Mouse (Mus musculus) natural killer cell, adult 2 months (primary cell): ENCODE measurements around the gene Map3k7.

Experiments
- DNase-seq, 2 experiments: peaks; one replicate each; pipeline ENCODE4 v3.0.0; 2022; ENCODE audit warnings: low spot score in 2 of 2

Map3k7 gene

GRCm38 (mm10) chr4:31963354-31964193 is at the start of gene Map3k7:
TSS of gene Map3k7 (plus strand) at chr4:31964097.
- peak; percentile 91 to 93 for DNase-seq

DNA sequence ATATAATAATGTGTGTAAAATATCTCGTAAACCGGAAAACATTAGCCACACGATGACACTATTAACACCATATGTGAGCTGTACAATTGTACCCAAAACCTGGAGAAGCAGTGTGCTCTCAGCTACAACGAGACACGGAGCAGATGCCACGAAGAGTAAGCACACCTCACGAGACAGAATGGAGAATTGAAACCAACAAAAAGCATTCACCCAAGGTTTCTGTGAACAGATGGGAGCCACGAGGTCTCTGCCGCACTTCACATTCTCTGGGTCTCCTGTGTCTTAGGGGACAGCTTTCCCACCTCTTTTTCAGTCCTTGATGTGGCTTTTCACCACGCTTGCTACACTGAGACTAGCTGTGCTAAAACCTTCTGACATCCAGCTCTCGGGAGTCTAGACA is 48.8 kb upstream of the Map3k7 start:
- DNase-seq: no peak

DNA sequence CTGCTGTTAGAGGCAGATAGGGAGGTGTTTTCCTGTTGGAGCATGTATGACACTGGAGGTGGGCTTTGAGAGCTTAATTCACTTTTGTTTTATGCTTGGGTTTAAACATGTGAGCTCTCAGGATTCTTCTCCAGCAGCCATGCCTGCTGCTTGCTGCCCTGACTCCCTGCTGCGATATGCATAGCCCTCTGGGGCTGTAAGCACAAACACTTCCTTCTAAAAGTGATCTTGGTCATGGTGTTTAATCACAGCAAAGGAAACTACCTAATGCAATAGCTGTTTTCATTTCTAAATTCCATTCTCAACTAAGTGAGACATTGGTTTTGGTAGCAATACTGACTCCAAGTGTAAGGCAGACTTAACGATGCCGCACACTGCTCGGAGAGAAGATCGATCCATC is 45.2 kb upstream of the Map3k7 start:
- no peak for DNase-seq

- DNase-seq: no peak
Observed at GRCm38 (mm10) chr4:31922215-31922614, 41.7 kb upstream of the Map3k7 start.

DNA sequence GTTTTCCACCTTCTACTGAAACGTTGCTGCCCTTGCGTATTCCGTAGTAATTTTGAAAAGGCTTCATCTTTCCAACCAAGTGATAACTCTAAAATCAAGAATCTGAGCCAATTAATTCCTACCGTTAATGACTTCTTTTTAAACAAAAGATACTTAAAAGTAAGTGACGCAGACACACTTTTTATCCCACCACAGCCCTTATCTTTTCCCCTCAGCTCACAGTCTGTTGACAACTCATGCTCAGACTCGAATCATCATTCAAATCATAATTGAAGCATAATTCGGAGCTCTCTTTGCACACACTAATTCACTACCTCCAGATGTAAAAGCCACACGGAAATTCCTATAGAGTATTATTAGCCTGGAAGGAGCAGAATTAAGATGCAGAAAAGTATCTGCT is 40.5 kb upstream of the Map3k7 start:
- no peak for DNase-seq

- DNase-seq: no peak
Observed at GRCm38 (mm10) chr4:31924301-31925185, 39.4 kb upstream of the Map3k7 start.

- no peak for DNase-seq
Observed at GRCm38 (mm10) chr4:31933171-31933570, 30.7 kb upstream of the Map3k7 start.

GRCm38 (mm10) chr4:31935831-31936306 is 28.0 kb upstream of the Map3k7 start:
- DNase-seq: no peak

GRCm38 (mm10) chr4:31936358-31936757 is 27.5 kb upstream of the Map3k7 start:
- no peak for DNase-seq

GRCm38 (mm10) chr4:31936911-31937375 is 27.0 kb upstream of the Map3k7 start:
- no peak for DNase-seq

DNA sequence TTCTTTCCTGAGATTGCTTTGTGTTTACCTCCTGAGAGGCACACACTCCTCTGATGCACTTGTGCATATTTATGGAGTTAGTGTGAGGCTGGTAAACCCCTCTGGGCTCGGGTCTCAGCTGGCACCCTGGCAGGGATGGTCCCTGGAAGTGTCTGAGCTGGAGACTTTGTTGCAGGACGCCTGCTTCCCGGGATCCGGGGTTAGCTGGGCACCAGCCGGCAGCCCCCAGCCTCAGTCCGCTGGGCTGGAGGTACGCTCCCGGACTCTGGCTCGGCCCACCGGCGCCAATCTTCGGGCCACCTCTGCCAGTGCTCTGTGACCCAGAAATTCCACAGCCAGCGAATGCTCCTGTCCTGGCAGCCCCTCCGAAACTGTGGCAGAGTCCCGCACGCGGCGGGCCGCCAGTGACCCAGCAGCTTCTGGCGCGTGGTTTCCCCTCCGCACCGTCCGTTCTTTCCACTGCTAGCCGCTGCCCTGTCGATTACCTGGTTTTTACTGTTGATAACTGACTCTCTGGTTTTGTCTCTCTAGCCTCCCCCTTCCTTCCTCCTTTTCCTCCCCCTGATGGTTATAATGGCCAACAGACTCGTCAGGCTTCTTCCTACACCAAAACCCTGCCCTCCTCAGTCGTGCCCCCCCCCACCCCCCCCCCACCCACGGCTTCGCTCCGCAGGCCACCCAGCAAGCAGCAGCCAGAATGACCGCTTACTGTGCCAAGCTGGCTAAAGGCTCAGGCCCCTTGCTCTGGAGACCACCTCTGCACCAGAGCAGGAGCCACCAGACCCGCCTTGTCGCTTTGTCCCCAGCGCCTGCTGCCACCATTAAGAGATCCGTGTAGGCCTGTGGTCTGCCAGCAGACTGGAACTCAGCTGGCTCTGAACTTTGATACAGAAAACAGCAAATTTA is 26.3 kb upstream of the Map3k7 start:
- no peak for DNase-seq

DNA sequence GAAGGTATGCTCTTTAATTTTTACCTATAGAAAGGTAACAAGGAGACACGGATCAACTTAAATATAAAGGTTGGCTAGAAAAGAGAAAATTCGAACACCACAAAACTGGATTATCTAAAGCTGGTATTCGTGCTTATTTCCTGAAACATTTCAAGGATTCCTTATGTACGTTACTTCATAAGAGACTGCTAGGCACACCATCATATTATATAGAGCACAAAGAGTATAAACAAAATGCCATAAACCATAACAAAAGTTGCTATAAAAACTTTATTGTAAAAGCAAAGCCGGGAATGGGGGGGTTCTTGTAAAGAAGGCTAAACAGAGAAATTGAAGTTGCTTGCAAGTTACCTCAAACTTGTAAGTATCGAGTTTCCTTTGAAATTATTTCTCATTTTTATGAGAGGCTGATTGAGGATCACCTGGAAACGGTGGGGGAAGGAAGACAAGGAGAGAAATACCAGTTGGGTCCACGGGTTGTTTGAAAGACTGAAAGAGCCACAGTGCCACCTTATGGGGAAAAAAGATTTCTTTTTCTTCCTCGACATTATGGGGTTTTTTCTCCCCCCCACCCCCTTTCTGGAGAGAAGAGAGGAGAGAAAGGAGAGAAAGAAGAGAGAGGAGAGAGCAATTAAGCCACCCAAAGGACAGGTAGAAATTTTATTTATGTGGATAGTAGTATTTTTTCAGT is 25.3 kb upstream of the Map3k7 start:
- no peak for DNase-seq

DNA sequence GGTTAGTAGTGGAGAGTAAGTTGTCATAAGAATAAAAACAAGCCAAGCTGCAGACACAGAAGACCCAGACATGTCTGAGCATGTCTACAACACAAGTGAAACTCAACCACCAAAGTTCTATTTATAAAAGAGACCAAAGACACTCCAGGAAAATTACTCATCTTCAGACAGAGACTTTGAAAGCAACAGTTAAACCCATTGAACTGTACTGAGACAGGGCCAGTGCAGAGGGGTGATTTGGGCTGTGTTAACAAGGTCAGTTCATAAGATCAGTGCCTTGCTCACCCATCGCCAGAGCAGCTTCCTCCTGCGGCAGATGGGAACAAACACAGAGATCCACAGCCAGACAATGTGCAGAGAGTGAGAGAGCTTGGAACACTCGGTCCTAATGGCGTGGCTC is 22.3 kb upstream of the Map3k7 start:
- DNase-seq: no peak

DNA sequence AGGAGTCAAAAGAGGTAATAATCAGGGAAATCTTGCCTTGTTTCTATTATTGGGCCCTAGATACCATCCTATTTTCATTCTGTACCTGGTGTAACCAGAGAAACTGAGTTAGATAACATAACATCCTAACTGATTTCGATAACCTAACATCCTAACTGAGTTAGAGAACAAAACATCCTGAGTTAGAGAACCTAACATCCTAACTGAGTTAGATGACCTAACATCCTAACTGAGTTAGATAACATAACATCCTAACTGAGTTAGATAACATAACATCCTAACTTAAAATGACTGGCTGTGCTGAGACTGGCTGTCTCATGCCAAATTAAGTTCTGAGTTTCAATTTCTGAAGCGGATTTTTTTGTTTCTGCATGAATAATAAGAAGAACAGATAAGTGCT is 20.9 kb upstream of the Map3k7 start:
- DNase-seq: no peak

GRCm38 (mm10) chr4:31964194-31964875 is 438 bp downstream of the Map3k7 start:
- DNase-seq: peak in 1 of 2 experiments; percentile 8

GRCm38 (mm10) chr4:31965208-31965607 is 1.3 kb downstream of the Map3k7 start:
- DNase-seq: no peak

DNA sequence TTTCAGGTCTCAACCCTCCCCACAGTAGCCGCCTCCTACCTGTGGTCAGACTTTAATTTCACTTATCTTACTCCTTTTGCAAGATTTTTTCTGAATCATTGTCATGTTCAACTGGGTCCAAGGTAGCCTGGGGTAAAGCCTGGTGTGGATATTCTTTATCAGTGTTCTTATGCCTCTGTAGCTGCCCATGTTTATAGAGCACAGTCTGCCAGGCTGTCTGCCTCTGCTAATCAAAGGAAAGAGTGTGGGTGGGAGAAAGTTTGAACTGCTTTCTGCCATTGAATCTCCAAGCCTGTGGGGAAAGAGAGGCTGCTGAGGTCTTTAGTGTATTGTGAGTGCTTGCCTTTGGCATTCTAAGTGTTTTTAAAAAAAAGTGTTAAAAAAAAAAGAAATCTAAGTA is 7.5 kb downstream of the Map3k7 start:
- no peak for DNase-seq

- DNase-seq: peak in 1 of 2 experiments; percentile 24
Observed at GRCm38 (mm10) chr4:31972181-31972580, 8.3 kb downstream of the Map3k7 start.

DNA sequence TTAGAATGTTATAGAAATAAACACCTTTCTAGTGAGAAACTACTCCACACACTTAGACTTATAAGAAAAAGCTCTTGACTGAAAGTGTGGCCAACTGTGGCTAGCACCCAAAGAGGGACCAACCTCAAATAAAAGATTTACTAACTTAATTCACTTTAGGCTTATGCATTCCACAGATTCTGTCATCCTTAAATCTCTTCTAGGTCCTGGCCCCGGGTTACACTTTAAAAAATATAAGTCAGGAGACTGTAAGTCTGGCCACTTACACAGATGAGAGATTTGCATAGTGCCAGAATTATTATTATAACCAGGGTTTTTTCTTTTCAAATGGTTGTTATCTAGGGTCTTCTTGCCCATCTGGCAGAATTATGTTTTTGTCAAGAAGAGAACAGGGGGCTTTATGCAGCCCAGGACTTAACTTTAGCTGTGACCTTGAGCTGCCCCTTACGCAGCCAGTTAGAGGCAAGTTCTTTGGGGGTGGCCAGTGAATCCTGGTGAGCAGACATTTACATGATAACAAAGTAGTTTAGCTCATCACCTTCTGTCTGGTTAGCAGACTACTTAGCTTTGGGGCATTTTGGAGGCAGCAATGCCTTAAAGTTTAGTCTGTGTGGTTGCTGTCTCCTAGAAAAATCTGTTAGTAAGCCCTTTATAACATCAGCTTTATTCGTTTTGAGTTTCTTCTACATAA is 11.5 kb downstream of the Map3k7 start:
- no peak for DNase-seq

DNA sequence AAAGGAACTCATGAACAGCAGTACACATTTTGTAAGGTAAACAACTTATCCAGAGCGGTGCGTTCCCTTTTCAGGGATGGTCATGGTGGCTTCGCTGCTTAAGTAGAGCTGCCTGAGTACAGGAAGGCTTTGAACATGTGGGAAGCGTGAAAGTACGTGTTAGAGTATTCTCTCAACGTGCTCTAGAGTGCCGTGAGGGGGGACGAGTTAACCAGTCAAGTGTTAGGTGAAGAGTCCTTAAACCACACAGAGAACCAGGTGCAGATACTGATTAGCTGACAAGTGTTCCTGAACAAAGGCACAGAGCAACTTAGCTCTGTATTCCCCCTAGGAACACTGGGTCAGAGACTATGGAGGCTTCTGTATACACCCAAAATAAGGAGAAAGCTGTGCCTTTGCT is 18.0 kb downstream of the Map3k7 start:
- no peak for DNase-seq
